Mouse (Mus musculus): Measurements from ENCODE around the gene Tlnrd1. TPM values are rescaled to one million over a fixed set of nuclear protein-coding genes. Genes with fewer than 3 reads are reported as not detected.

The Tlnrd1 gene
- polyA plus RNA-seq (2014; fragmentation: Nextera tagmentation; extraction: Ambion mirVana), result 17.8 and 19.8 TPM in 2 replicates

DNA sequence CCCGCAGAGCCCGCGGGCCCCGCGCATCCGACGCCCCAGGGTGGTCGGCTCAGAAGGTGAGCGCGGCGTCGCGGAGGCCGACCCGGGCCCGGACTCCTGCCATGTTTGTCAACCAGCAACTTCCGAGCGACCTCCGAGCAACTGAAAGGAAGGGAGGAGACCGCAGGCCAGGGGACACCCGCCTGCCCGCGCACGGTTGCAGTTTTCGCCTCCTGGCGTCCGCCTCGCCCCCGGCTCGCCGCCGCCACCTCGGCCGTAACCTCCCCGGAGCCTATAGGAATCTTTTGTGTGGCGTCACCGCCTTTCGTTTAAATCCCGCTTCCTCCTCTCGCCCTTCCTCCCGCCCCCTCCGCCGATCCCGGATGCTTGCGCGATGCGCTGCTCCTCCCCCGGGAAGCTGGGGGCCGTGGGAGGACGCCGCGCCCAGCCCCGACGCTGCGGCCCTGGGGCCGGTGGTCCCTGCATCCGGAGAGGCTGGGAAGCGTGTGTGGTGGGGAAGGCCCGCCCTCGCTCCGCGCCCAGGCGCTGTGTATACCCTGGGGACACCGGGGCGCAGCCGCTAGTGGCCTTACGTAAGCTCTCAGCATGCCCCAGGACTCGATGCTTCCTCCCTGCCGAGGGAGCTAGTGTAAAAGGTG lies at the start of gene Tlnrd1, which contains the start of gene Mesd:
Gene Tlnrd1, minus strand, starts transcription at position 285 of the 638 bp plus-strand sequence.
Gene Mesd, plus strand, starts transcription at position 446 of the 638 bp plus-strand sequence.
- H3K27ac ChIP-seq (ENCODE audit: low read depth, low read length), result peak within 1 kb of the TSS; percentile 95
- H3K4me3 ChIP-seq (ENCODE audit: low read depth, low read length), result peak within 1 kb of the TSS; percentile 77
- no peaks in the 10 kb centered on the region for H3K9me3 ChIP-seq (ENCODE audit: control insufficient read depth, low read length)
- DNase-seq (ENCODE audit: low spot score) (peak; percentile 91), ATAC-seq (ENCODE audit: insufficient read depth, low FRiP score, low TSS enrichment) (peak; percentile 86)
- no peaks in the 10 kb centered on the region for H3K27me3 ChIP-seq (ENCODE audit: control insufficient read depth, insufficient read depth, low read length)
- H3K4me1 ChIP-seq (ENCODE audit: control insufficient read depth, insufficient read depth, low read length), result peaks cover 17% of the 10 kb centered on the region
- peak within 1 kb of the TSS; percentile 83 for H3K4me2 ChIP-seq (ENCODE audit: low read depth)
- peaks cover 3% of the 10 kb centered on the region for H3K36me3 ChIP-seq (ENCODE audit: control insufficient read depth, insufficient read depth, low read length)
- peak within 1 kb of the TSS; percentile 72 for H3K9ac ChIP-seq (ENCODE audit: low read length)
- WGBS, result under 1% methylated on average over 68 of the region's 69 CpGs

DNA sequence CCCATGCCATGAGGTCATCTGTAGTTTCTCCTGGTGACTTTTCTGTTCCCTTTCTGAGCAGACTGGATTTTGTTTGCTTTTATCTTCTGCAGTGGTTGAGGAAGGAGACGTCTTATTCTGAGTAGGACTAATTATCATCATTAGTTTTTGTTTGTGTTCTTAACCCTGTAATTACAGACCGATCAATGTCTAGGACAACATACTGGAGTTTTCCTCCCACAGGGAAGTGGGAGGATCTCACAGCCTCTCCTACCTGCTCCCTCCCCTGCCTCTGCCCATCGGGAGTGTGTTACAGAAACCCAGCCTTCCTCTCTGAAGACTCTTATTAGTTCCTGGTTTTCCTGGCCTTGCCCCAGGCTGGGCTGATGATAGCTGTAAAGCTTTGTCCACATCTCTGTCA lies 37.5 kb upstream of the Tlnrd1 start:
- Histone ChIP-seq H3K4me2 (ENCODE audit: low read depth) (no peak overlapping the region), H3K9me3 (ENCODE audit: control insufficient read depth, low read length) (no peaks in the 10 kb centered on the region), H3K4me1 (ENCODE audit: control insufficient read depth, insufficient read depth, low read length) (no peaks in the 10 kb centered on the region), H3K9ac (ENCODE audit: low read length) (no peak overlapping the region), H3K4me3 (ENCODE audit: low read depth, low read length) (no peak overlapping the region), H3K27me3 (ENCODE audit: control insufficient read depth, insufficient read depth, low read length) (no peaks in the 10 kb centered on the region), H3K36me3 (ENCODE audit: control insufficient read depth, insufficient read depth, low read length) (no peaks in the 10 kb centered on the region), H3K27ac (ENCODE audit: low read depth, low read length) (no peak overlapping the region)
- no peak for DNase-seq (ENCODE audit: low spot score)
- ATAC-seq (ENCODE audit: insufficient read depth, low FRiP score, low TSS enrichment), result no peak
- 67% methylated on average over 3 of the region's 3 CpGs for WGBS

DNA sequence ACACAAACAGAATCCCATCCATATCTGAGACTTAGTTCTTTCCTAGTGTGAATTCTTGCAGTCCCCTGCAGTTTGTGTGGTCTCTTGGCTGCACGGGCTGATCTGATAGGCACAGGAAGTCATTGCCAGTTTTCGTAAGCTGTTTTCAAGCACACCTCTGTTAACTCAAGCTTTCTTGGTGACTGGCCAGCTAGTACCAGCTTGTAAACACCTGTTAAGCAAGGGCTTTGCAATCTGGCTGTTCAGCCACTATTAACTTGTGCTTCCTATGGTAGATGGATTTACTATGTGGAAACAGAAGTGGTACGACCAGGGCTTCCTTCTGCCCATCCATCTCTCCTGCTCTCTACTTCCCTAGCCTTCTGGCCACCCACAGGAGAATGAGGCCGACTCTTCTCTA lies 36.1 kb upstream of the Tlnrd1 start:
- H3K27me3 ChIP-seq (ENCODE audit: control insufficient read depth, insufficient read depth, low read length), result no peaks in the 10 kb centered on the region
- no peak overlapping the region for H3K4me3 ChIP-seq (ENCODE audit: low read depth, low read length)
- ATAC-seq (ENCODE audit: insufficient read depth, low FRiP score, low TSS enrichment), result no peak
- no peak overlapping the region for H3K9ac ChIP-seq (ENCODE audit: low read length)
- H3K36me3 ChIP-seq (ENCODE audit: control insufficient read depth, insufficient read depth, low read length), result no peaks in the 10 kb centered on the region
- WGBS, result 79% methylated on average over 4 of the region's 4 CpGs
- H3K27ac ChIP-seq (ENCODE audit: low read depth, low read length), result no peak overlapping the region
- no peak overlapping the region for H3K4me2 ChIP-seq (ENCODE audit: low read depth)
- H3K4me1 ChIP-seq (ENCODE audit: control insufficient read depth, insufficient read depth, low read length), result no peaks in the 10 kb centered on the region
- H3K9me3 ChIP-seq (ENCODE audit: control insufficient read depth, low read length), result no peaks in the 10 kb centered on the region
- DNase-seq (ENCODE audit: low spot score), result no peak

DNA sequence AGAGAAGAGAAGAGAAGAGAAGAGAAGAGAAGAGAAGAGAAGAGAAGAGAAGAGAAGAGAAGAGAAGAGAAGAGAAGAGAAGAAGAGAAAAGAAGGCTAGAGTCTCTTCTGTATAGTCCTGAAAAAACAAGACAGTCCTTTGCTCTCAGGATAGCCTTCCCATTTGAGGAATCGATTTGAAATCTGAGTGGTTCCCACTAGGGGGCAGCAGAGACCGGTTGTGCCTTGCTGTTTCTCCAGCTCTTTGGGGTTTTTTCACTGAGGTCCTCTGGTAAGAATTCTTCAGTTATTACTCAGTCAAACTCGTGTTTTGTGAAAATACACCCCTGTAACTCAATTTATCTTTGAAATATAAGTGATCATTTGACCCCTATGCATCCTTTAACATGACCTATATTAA lies 30.5 kb upstream of the Tlnrd1 start:
- Histone ChIP-seq H3K36me3 (ENCODE audit: control insufficient read depth, insufficient read depth, low read length) (no peaks in the 10 kb centered on the region), H3K4me3 (ENCODE audit: low read depth, low read length) (no peak overlapping the region), H3K4me2 (ENCODE audit: low read depth) (no peak overlapping the region), H3K9me3 (ENCODE audit: control insufficient read depth, low read length) (no peaks in the 10 kb centered on the region), H3K4me1 (ENCODE audit: control insufficient read depth, insufficient read depth, low read length) (no peaks in the 10 kb centered on the region), H3K9ac (ENCODE audit: low read length) (no peak overlapping the region), H3K27me3 (ENCODE audit: control insufficient read depth, insufficient read depth, low read length) (no peaks in the 10 kb centered on the region), H3K27ac (ENCODE audit: low read depth, low read length) (no peak overlapping the region)
- ATAC-seq (ENCODE audit: insufficient read depth, low FRiP score, low TSS enrichment), result no peak
- WGBS, result 3% methylated on average over 3 of the region's 3 CpGs
- DNase-seq (ENCODE audit: low spot score), result peak; percentile 77

DNA sequence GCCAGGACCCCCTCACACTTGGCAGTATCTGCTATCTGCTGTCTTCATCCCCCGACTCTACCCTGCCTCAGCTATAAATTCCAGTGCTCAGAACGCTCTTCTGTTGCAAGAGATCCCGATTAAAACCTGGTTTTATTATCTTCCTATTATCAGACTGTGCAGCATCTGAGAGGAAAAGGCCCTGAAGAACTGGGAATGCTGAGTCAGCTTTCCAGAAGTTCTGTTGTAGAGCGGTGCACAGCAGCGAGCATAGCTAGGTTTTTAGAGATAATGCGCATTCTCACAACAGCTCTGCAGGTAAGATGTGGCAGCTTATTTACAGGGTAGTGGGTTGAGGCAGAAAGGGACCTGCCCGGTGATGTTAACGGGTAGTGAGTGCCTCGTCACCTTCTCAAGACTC lies 29.9 kb upstream of the Tlnrd1 start:
- H3K36me3 ChIP-seq (ENCODE audit: control insufficient read depth, insufficient read depth, low read length), result no peaks in the 10 kb centered on the region
- no peak for DNase-seq (ENCODE audit: low spot score)
- no peaks in the 10 kb centered on the region for H3K9me3 ChIP-seq (ENCODE audit: control insufficient read depth, low read length)
- 77% methylated on average over 9 of the region's 9 CpGs for WGBS
- ATAC-seq (ENCODE audit: insufficient read depth, low FRiP score, low TSS enrichment), result no peak
- H3K9ac ChIP-seq (ENCODE audit: low read length), result no peak overlapping the region
- no peak overlapping the region for H3K4me3 ChIP-seq (ENCODE audit: low read depth, low read length)
- H3K4me1 ChIP-seq (ENCODE audit: control insufficient read depth, insufficient read depth, low read length), result no peaks in the 10 kb centered on the region
- H3K27ac ChIP-seq (ENCODE audit: low read depth, low read length), result no peak overlapping the region
- no peaks in the 10 kb centered on the region for H3K27me3 ChIP-seq (ENCODE audit: control insufficient read depth, insufficient read depth, low read length)
- H3K4me2 ChIP-seq (ENCODE audit: low read depth), result no peak overlapping the region

DNA sequence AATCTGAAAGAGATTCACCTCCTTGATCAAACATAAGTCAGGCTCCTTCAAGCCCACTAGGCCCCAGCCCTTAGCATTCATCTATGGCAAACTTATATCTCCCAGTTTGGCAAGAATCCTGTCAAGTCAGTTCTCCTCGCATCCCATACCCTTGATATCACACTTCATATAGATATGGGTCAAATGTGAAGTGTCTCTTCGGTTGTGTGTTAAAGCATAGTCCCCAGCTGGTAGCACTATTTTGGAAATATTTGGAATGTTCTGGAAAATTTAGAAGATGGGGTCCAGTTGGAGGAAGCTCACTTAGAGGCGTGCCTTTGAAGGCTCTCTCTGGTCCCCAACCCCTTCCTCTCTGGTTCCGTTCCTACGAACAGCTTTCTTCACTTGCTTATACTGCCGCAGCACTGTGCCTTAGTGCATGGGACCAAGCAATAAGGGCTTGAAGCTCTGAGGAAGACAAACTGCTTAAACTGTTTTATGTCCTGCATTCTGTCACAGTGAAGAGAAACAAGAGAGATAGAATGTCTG lies 29.4 kb upstream of the Tlnrd1 start:
- 90% methylated on average over 6 of the region's 6 CpGs for WGBS
- Histone ChIP-seq H3K27me3 (ENCODE audit: control insufficient read depth, insufficient read depth, low read length) (no peaks in the 10 kb centered on the region), H3K9me3 (ENCODE audit: control insufficient read depth, low read length) (no peaks in the 10 kb centered on the region), H3K4me2 (ENCODE audit: low read depth) (no peak overlapping the region), H3K4me3 (ENCODE audit: low read depth, low read length) (no peak overlapping the region), H3K9ac (ENCODE audit: low read length) (no peak overlapping the region), H3K4me1 (ENCODE audit: control insufficient read depth, insufficient read depth, low read length) (no peaks in the 10 kb centered on the region), H3K27ac (ENCODE audit: low read depth, low read length) (no peak overlapping the region), H3K36me3 (ENCODE audit: control insufficient read depth, insufficient read depth, low read length) (no peaks in the 10 kb centered on the region)
- no peak for ATAC-seq (ENCODE audit: insufficient read depth, low FRiP score, low TSS enrichment)
- DNase-seq (ENCODE audit: low spot score), result no peak

DNA sequence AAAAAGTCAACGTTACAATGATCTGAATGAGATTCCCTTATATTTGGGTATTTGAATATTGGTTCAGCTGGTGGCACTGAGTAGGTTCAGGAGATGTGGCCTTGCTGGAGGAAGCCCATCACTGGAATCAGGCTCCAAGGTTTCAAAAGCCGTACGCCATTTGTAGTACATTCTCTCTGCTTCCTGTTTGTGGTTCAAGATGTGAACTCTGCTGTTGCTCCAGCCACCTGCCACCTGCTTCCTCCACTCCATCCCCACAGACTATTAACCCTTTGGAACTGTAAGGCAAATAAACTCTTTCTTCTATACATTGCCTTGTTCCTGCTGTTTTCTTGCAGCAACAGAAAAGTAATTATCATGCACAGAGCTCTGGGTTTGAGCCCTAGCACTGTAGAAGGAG lies 27.8 kb upstream of the Tlnrd1 start:
- H3K27ac ChIP-seq (ENCODE audit: low read depth, low read length), result no peak overlapping the region
- H3K4me1 ChIP-seq (ENCODE audit: control insufficient read depth, insufficient read depth, low read length), result no peaks in the 10 kb centered on the region
- 85% methylated on average over 3 of the region's 3 CpGs for WGBS
- DNase-seq (ENCODE audit: low spot score) (no peak), ATAC-seq (ENCODE audit: insufficient read depth, low FRiP score, low TSS enrichment) (no peak)
- H3K4me3 ChIP-seq (ENCODE audit: low read depth, low read length), result no peak overlapping the region
- H3K9ac ChIP-seq (ENCODE audit: low read length), result no peak overlapping the region
- H3K36me3 ChIP-seq (ENCODE audit: control insufficient read depth, insufficient read depth, low read length), result no peaks in the 10 kb centered on the region
- H3K27me3 ChIP-seq (ENCODE audit: control insufficient read depth, insufficient read depth, low read length), result no peaks in the 10 kb centered on the region
- H3K9me3 ChIP-seq (ENCODE audit: control insufficient read depth, low read length), result no peaks in the 10 kb centered on the region
- no peak overlapping the region for H3K4me2 ChIP-seq (ENCODE audit: low read depth)

DNA sequence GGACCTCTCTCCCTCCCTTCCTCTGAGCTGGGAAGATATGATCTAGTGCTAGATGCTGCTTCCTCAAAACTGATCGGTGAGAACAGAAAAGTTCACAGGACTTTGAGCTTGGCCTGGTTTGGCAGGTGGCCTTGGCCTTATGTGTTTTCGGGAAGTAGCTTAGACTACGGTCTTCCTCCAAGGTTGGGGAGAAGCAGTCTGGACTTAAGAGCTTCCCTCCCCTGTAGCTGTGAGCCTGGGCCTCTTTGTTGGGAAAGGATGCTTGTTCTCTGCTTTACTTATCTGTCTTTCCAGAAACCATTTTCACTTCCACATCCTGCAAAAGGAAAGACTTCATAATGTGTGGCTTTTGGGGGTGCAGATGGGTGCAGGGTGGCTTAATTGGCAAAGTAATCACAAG lies 20.7 kb upstream of the Tlnrd1 start:
- Histone ChIP-seq H3K4me2 (ENCODE audit: low read depth) (no peak overlapping the region), H3K27me3 (ENCODE audit: control insufficient read depth, insufficient read depth, low read length) (no peaks in the 10 kb centered on the region), H3K36me3 (ENCODE audit: control insufficient read depth, insufficient read depth, low read length) (no peaks in the 10 kb centered on the region), H3K27ac (ENCODE audit: low read depth, low read length) (no peak overlapping the region), H3K9me3 (ENCODE audit: control insufficient read depth, low read length) (no peaks in the 10 kb centered on the region), H3K4me3 (ENCODE audit: low read depth, low read length) (no peak overlapping the region), H3K9ac (ENCODE audit: low read length) (no peak overlapping the region), H3K4me1 (ENCODE audit: control insufficient read depth, insufficient read depth, low read length) (no peaks in the 10 kb centered on the region)
- DNase-seq (ENCODE audit: low spot score), result no peak
- WGBS, result 95% methylated on average over 3 of the region's 3 CpGs
- ATAC-seq (ENCODE audit: insufficient read depth, low FRiP score, low TSS enrichment), result no peak
